Mouse (Mus musculus): ENCODE results near the gene Hic2. TPM values are rescaled to one million over a fixed set of nuclear protein-coding genes. Genes with fewer than 3 reads are reported as not detected.

Hic2 gene
- polyA plus RNA-seq, 1 experiment, result 2.8 TPM

DNA sequence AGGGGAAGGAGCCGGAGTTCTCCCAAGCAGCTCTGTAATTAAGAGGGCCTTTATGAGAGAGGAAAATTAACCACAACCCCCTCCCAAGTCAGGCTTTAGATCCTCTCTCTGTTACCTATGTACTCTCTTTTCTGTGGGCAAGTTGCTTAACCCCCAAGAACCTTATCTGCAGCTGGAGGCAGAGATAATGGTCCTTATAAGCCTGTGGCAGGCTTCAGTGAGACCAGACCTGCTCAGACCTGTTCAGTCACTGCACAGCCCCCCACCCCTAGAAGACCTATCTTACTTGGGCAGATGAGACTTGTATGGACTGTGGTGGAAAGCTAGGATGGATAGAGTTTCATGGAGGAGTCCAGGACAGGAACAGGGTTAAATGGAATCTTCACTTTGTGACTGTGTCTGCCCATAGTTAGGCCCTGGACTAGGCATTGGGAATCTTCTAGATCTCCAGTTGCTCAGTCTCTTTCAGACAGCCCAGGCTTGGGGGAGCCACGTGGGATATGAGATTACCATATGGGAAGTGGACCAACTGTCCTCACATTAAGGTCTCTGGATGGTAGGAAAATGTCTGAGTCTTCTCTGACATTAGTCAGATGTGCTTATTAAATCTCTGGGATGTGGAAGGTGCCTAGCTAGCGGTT is 18.8 kb downstream of the Hic2 start:
- Histone ChIP-seq H3K4me3 (ENCODE audit: insufficient read depth, low read length) (no peak overlapping the region), H3K27ac (ENCODE audit: insufficient read depth, low read length) (no peak overlapping the region), H3K4me1 (ENCODE audit: control insufficient read depth, insufficient read depth, low read length) (no peaks in the 10 kb centered on the region)
- TF ChIP-seq POLR2A (IDR thresholded peaks at IDR 0.05; ENCODE audit: low read depth, low read length), result no peak
- no peak for TF ChIP-seq CTCF (IDR thresholded peaks at IDR 0.05; ENCODE audit: borderline replicate concordance, insufficient read depth, low read length)

DNA sequence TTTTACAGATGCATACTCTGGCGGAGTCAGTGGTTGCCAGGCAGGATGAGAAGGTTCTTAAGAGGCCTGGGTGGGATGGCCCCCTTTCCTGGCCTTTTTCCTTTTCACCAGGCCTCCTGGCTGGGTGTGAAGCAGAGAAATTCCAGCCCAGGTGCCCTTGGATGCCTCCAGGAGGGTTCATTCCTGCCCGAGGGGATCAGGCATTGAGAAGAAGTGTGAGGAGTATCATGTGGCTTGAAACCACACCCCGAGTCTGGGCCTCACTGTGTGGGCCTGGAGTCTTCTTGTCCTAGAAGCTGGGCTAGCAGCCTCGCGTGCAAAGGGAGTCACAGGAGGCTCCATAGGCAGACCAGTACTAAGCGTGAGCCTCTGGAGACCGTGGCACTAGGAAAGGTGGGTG is 19.5 kb downstream of the Hic2 start:
- H3K27ac ChIP-seq (ENCODE audit: insufficient read depth, low read length), result no peak overlapping the region

DNA sequence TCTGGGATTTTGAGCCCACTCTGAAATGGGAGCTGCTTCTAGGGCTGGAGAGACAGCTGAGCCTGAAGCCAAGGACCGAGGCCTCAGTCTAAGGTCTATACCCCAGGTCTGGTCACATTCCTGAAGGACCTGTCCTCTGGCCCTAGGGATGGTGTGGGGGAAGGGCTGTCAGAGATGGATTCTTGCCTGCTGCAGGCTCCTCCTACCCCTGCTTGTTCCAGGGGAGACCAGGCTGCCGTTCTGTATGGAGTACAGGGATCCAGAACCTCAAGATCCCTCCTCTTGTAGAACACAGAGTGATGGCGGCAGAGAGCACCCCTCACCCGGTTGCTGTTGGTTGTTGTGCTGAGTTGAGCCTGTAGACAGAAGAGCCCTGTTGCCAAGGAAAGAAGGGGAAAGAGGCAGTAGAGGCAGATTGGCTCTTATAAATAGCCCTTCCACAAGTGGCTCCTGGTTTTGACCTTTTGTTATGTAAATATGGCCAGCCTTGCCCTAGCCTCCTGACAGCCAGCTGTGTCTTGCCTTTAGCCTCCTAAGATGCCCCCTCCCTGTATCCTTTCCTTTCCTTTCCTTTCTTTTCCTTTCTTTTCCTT is 20.7 kb downstream of the Hic2 start:
- H3K4me1 ChIP-seq (ENCODE audit: control insufficient read depth, insufficient read depth, low read length), result no peaks in the 10 kb centered on the region
- no peak overlapping the region for H3K4me3 ChIP-seq (ENCODE audit: insufficient read depth, low read length)
- no peak for TF ChIP-seq POLR2A (IDR thresholded peaks at IDR 0.05; ENCODE audit: low read depth, low read length)
- TF ChIP-seq CTCF (IDR thresholded peaks at IDR 0.05; ENCODE audit: borderline replicate concordance, insufficient read depth, low read length), result no peak
- no peak overlapping the region for H3K27ac ChIP-seq (ENCODE audit: insufficient read depth, low read length)

More for the DNA sequence above, 19.5 kb downstream of the Hic2 start:
- TF ChIP-seq POLR2A (IDR thresholded peaks at IDR 0.05; ENCODE audit: low read depth, low read length), result no peak
- no peak for TF ChIP-seq CTCF (IDR thresholded peaks at IDR 0.05; ENCODE audit: borderline replicate concordance, insufficient read depth, low read length)
- Histone ChIP-seq H3K4me1 (ENCODE audit: control insufficient read depth, insufficient read depth, low read length) (no peaks in the 10 kb centered on the region), H3K4me3 (ENCODE audit: insufficient read depth, low read length) (no peak overlapping the region)

DNA sequence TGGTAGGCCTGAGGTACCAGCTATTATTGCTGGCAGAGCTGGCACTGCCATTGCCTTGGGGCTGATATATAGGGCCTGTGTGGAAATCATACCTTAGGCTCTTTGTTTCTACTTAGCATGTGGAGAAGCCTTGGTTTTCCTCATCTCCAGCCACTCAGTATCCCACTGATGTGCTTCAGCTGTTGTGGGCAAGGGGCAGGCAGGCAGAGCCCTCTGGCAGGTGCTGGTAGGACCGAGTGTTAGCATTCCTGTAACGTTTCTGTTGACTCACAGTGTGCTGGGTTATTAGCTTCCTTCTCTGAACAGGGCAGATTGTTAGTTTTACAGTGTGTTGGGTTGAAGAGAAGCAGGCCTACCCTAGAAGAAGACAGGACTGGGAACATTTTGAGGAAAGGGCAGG is 21.9 kb downstream of the Hic2 start:
- Histone ChIP-seq H3K4me1 (ENCODE audit: control insufficient read depth, insufficient read depth, low read length) (no peaks in the 10 kb centered on the region), H3K27ac (ENCODE audit: insufficient read depth, low read length) (no peak overlapping the region), H3K4me3 (ENCODE audit: insufficient read depth, low read length) (no peak overlapping the region)
- TF ChIP-seq POLR2A (IDR thresholded peaks at IDR 0.05; ENCODE audit: low read depth, low read length), result no peak
- TF ChIP-seq CTCF (IDR thresholded peaks at IDR 0.05; ENCODE audit: borderline replicate concordance, insufficient read depth, low read length), result no peak

GRCm38 (mm10) chr16:17257359-17257821 is 24.0 kb downstream of the Hic2 start:
- H3K4me1 ChIP-seq (ENCODE audit: control insufficient read depth, insufficient read depth, low read length), result no peaks in the 10 kb centered on the region
- no peak overlapping the region for H3K27ac ChIP-seq (ENCODE audit: insufficient read depth, low read length)
- no peak for TF ChIP-seq POLR2A (IDR thresholded peaks at IDR 0.05; ENCODE audit: low read depth, low read length)
- TF ChIP-seq CTCF (IDR thresholded peaks at IDR 0.05; ENCODE audit: borderline replicate concordance, insufficient read depth, low read length), result no peak
- no peak overlapping the region for H3K4me3 ChIP-seq (ENCODE audit: insufficient read depth, low read length)

- no peak overlapping the region for H3K27ac ChIP-seq (ENCODE audit: insufficient read depth, low read length)
- no peaks in the 10 kb centered on the region for H3K4me1 ChIP-seq (ENCODE audit: control insufficient read depth, insufficient read depth, low read length)
- no peak for TF ChIP-seq CTCF (IDR thresholded peaks at IDR 0.05; ENCODE audit: borderline replicate concordance, insufficient read depth, low read length)
- TF ChIP-seq POLR2A (IDR thresholded peaks at IDR 0.05; ENCODE audit: low read depth, low read length), result no peak
- no peak overlapping the region for H3K4me3 ChIP-seq (ENCODE audit: insufficient read depth, low read length)
Observed at GRCm38 (mm10) chr16:17258917-17259316, 25.5 kb downstream of the Hic2 start.

DNA sequence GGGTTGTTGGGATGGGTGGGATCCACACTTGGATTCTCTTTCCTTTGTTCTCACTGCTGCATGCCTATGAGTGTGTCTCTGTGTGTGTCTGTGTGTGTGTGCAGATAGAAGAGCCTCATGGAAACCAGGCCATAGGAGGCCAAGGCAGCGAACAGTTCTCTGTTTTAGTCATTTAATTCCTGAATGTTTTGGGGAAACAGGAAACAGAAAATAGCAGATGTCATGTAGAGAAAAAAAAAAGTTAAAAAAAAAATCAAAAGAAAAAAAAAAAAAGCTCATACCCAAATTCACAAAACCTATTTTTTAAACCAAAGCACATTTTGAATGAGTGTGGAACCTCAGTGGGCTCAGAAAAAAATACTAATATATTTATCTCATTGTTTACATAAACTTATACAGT is 28.0 kb downstream of the Hic2 start:
- Histone ChIP-seq H3K4me1 (ENCODE audit: control insufficient read depth, insufficient read depth, low read length) (no peaks in the 10 kb centered on the region), H3K4me3 (ENCODE audit: insufficient read depth, low read length) (no peak overlapping the region), H3K27ac (ENCODE audit: insufficient read depth, low read length) (no peak overlapping the region)
- TF ChIP-seq POLR2A (IDR thresholded peaks at IDR 0.05; ENCODE audit: low read depth, low read length), result no peak

GRCm38 (mm10) chr16:17266113-17266512 is 32.7 kb downstream of the Hic2 start:
- no peak for TF ChIP-seq POLR2A (IDR thresholded peaks at IDR 0.05; ENCODE audit: low read depth, low read length)
- TF ChIP-seq CTCF (IDR thresholded peaks at IDR 0.05; ENCODE audit: borderline replicate concordance, insufficient read depth, low read length), result no peak

DNA sequence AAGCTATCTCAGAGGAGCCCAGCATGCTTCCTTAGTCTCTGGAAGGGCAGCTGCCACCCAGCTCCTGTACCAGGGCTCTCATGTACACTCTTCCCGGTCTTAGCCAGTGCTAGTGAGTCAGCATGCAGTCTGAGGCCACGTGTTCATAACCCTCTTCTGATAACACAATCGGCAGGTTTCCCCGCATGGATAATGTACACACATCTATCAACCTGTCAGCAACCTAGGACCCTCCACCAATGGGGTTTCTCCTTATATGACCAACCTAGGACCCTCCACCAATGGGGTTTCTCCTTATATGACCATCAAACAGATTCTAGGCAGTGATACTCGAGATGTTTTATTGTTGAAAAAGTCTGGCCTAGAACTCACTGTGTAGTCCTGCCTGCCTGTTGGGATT is 34.6 kb downstream of the Hic2 start:
- Histone ChIP-seq H3K27ac (ENCODE audit: insufficient read depth, low read length) (no peak overlapping the region), H3K4me1 (ENCODE audit: control insufficient read depth, insufficient read depth, low read length) (no peaks in the 10 kb centered on the region), H3K4me3 (ENCODE audit: insufficient read depth, low read length) (no peak overlapping the region)
- TF ChIP-seq POLR2A (IDR thresholded peaks at IDR 0.05; ENCODE audit: low read depth, low read length) (no peak), CTCF (IDR thresholded peaks at IDR 0.05; ENCODE audit: borderline replicate concordance, insufficient read depth, low read length) (no peak)

More at GRCm38 (mm10) chr16:17266113-17266512, 32.7 kb downstream of the Hic2 start:
- Histone ChIP-seq H3K27ac (ENCODE audit: insufficient read depth, low read length) (no peak overlapping the region), H3K4me3 (ENCODE audit: insufficient read depth, low read length) (no peak overlapping the region), H3K4me1 (ENCODE audit: control insufficient read depth, insufficient read depth, low read length) (no peaks in the 10 kb centered on the region)

DNA sequence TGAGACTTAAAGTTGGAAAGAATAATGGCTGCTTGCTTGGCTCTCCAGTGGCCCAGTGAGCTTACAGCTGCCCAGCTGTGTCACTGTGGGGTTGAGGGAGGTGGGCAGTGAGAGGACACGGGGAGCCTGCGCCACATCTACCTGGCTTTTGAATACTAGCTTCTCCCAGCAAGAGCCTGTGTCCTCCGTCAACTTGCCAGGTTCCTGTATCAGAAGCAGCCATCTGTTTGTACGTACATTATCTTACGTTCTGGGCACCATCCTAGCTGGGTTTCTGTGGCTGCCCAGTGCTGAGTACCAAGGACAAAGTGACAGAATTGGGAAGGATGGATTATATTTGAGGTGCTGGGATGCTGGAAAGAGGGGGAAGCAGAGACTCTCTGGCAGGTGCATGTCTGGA is 36.5 kb downstream of the Hic2 start:
- H3K4me3 ChIP-seq (ENCODE audit: insufficient read depth, low read length), result no peak overlapping the region
- TF ChIP-seq CTCF (IDR thresholded peaks at IDR 0.05; ENCODE audit: borderline replicate concordance, insufficient read depth, low read length) (no peak), POLR2A (IDR thresholded peaks at IDR 0.05; ENCODE audit: low read depth, low read length) (no peak)
- H3K4me1 ChIP-seq (ENCODE audit: control insufficient read depth, insufficient read depth, low read length), result no peaks in the 10 kb centered on the region
- H3K27ac ChIP-seq (ENCODE audit: insufficient read depth, low read length), result no peak overlapping the region

Data from embryonic fibroblast, embryonic 13.5 days (primary cell).